Mouse (Mus musculus) spleen, embryonic (tissue): ENCODE results near the gene Dnajc6.

ENCODE experiments used
- CTCF ChIA-PET: fragments of 350-600 bp; sonication (Branson Sonifier 250); formaldehyde crosslinking; loops from one replicate; lab custom pipeline; 2022; lab: Charles Lee

Dnajc6 gene

GRCm38 (mm10) chr4:101684821-101685220 is 188.4 kb downstream of the Dnajc6 start:
- CTCF ChIA-PET: no interaction called here

GRCm38 (mm10) chr4:101686227-101686810 is 189.9 kb downstream of the Dnajc6 start:
- CTCF ChIA-PET: no interaction called here

GRCm38 (mm10) chr4:101689241-101689640 is 192.8 kb downstream of the Dnajc6 start:
- CTCF ChIA-PET: no interaction called here

GRCm38 (mm10) chr4:101689645-101690044 is 193.2 kb downstream of the Dnajc6 start:
- CTCF ChIA-PET: no interaction called here
